Mouse (Mus musculus): ENCODE measurements at regions not wholly inside any gene's neighbourhood (a gene's known extent, or its start where the extent isn't known, plus 50 kb on each side); places are given as distances from the start of the nearest gene placed in this dataset.

DNA sequence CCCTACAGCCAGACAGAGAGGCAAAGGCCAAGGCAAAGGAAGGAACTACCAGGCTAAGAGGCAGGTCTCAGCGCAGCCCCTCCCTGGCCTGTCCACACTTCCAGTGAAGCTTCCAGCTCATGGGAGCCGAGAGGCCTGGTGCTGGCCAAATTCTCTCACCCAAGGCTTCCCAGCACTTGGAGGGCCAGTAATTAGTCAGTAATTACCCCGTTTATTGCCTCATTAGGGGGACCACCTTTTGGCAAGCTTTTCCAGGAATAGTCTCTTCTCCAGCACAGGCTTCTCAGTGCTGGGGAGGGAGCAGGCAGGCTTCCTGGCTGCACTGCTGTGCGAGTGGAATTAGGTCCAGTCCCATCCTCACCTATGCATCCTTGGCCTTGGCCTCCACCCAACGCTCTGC is 252.8 kb upstream of the Nxpe4 start:
- no peak for DNase-seq (ENCODE audit: low read depth, low spot score)
- H3K9me3 ChIP-seq (replicated peaks; ENCODE audit: insufficient read depth, low read length) = no peaks in the 10 kb centered on the region
- no peaks in the 10 kb centered on the region for H3K4me1 ChIP-seq (ENCODE audit: control insufficient read depth in 1 of 2, insufficient read depth in 2 of 2, low read length in 2 of 2)
- H3K36me3 ChIP-seq (ENCODE audit: control insufficient read depth in 1 of 2, insufficient read depth in 2 of 2, low read length in 2 of 2) = no peaks in the 10 kb centered on the region
- H3K27ac ChIP-seq (ENCODE audit: control insufficient read depth, low read depth, low read length) = no peak overlapping the region
- no peaks in the 10 kb centered on the region for H3K27me3 ChIP-seq (ENCODE audit: control insufficient read depth in 1 of 2, insufficient read depth in 2 of 2, low read length in 2 of 2)
- TF ChIP-seq MYB (IDR thresholded peaks at IDR 0.05; ENCODE audit: low read depth, low read length) = no peak
- no peak for TF ChIP-seq ETS1 (IDR thresholded peaks at IDR 0.05; ENCODE audit: low read depth, low read length)
- no peak for TF ChIP-seq POLR2AphosphoS2 (IDR thresholded peaks at IDR 0.05; ENCODE audit: low read length)
- TF ChIP-seq MAFK (IDR thresholded peaks at IDR 0.05; ENCODE audit: borderline replicate concordance, low read depth, low read length) = no peak
- no peak for TF ChIP-seq USF2 (IDR thresholded peaks at IDR 0.05; ENCODE audit: borderline replicate concordance in 1 of 2, insufficient read depth in 1 of 2, low read depth in 1 of 2, low read length in 2 of 2)
- TF ChIP-seq NELFE (IDR thresholded peaks at IDR 0.05; ENCODE audit: low read depth, low read length) = no peak
- TF ChIP-seq MEF2A (IDR thresholded peaks at IDR 0.05; ENCODE audit: extremely low read depth, insufficient replicate concordance, low read depth, low read length, poor library complexity, severe bottlenecking) = no peak
- TF ChIP-seq UBTF (IDR thresholded peaks at IDR 0.05; ENCODE audit: borderline replicate concordance, insufficient read depth, low read depth, low read length) = no peak
- TF ChIP-seq E2F4 (IDR thresholded peaks at IDR 0.05; ENCODE audit: borderline replicate concordance, low read depth, low read length) = no peak
- no peak for TF ChIP-seq SMC3 (IDR thresholded peaks at IDR 0.05; ENCODE audit: low read depth, low read length)
- no peak for TF ChIP-seq EP300 (IDR thresholded peaks at IDR 0.05; ENCODE audit: low read depth in 1 of 2, low read length in 2 of 2)
- TF ChIP-seq ZMIZ1 (IDR thresholded peaks at IDR 0.05; ENCODE audit: low read depth, low read length) = no peak
- no peak for TF ChIP-seq TBP (IDR thresholded peaks at IDR 0.05; ENCODE audit: low read depth, low read length)
- TF ChIP-seq KAT2A (conservative IDR thresholded peaks at IDR 0.05; ENCODE audit: low read depth, low read length) = no peak
- TF ChIP-seq NRF1 (IDR thresholded peaks at IDR 0.05; ENCODE audit: insufficient read depth, low read depth, low read length, poor library complexity, severe bottlenecking) = no peak
- TF ChIP-seq USF1 (IDR thresholded peaks at IDR 0.05; ENCODE audit: low read depth, low read length) = no peak
- no peak for TF ChIP-seq CHD1 (IDR thresholded peaks at IDR 0.05; ENCODE audit: low read depth, low read length)
- no peak for TF ChIP-seq ZKSCAN1 (IDR thresholded peaks at IDR 0.05; ENCODE audit: low read depth, low read length)
- no peak overlapping the region for H3K9ac ChIP-seq (ENCODE audit: control insufficient read depth, low read depth, low read length, poor library complexity, severe bottlenecking)
- no peak overlapping the region for H3K4me3 ChIP-seq (ENCODE audit: control insufficient read depth in 1 of 2, insufficient read depth in 1 of 2, low read depth in 2 of 2, low read length in 2 of 2)
- H3K79me2 ChIP-seq (ENCODE audit: control insufficient read depth, insufficient read depth, low read length, poor library complexity) = no peaks in the 10 kb centered on the region

DNA sequence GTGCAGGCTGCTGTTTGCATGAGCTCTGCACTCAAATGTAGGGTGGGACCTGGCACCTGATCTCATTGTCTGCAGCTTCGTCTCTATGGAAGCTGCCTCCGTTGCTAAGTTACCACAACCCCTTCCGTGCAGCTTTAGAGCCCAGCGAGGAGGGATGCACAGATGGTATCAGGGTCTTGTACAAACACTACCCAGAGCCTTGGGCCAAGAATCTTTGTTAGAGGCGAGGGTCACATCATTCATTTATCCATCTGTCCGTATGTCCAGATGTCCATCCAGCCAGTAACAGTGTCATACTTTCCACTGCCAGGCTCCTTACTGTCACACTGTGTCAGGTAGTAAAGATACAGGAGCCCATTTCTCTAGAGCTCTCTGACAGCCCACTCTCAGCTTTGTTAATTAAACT is 251.3 kb upstream of the Nxpe4 start:
- TF ChIP-seq TCF12 (IDR thresholded peaks at IDR 0.05; ENCODE audit: low read depth, low read length) = no peak
- TF ChIP-seq ZKSCAN1 (IDR thresholded peaks at IDR 0.05; ENCODE audit: low read depth, low read length) = no peak
- no peak for TF ChIP-seq KAT2A (conservative IDR thresholded peaks at IDR 0.05; ENCODE audit: low read depth, low read length)
- no peak for TF ChIP-seq GABPA (IDR thresholded peaks at IDR 0.05; ENCODE audit: low read depth, low read length)
- no peak for TF ChIP-seq POLR2AphosphoS5 (IDR thresholded peaks at IDR 0.05; ENCODE audit: borderline replicate concordance, low read depth, low read length)
- TF ChIP-seq E2F4 (IDR thresholded peaks at IDR 0.05; ENCODE audit: borderline replicate concordance, low read depth, low read length) = no peak
- Histone ChIP-seq H3K9ac (ENCODE audit: control insufficient read depth, low read depth, low read length, poor library complexity, severe bottlenecking) (no peak overlapping the region), H3K27me3 (ENCODE audit: control insufficient read depth in 1 of 2, insufficient read depth in 2 of 2, low read length in 2 of 2) (no peaks in the 10 kb centered on the region), H3K36me3 (ENCODE audit: control insufficient read depth in 1 of 2, insufficient read depth in 2 of 2, low read length in 2 of 2) (no peaks in the 10 kb centered on the region), H3K4me3 (ENCODE audit: control insufficient read depth in 1 of 2, insufficient read depth in 1 of 2, low read depth in 2 of 2, low read length in 2 of 2) (no peak overlapping the region), H3K9me3 (replicated peaks; ENCODE audit: insufficient read depth, low read length) (no peaks in the 10 kb centered on the region), H3K79me2 (ENCODE audit: control insufficient read depth, insufficient read depth, low read length, poor library complexity) (no peaks in the 10 kb centered on the region), H3K27ac (ENCODE audit: control insufficient read depth, low read depth, low read length) (no peak overlapping the region), H3K4me1 (ENCODE audit: control insufficient read depth in 1 of 2, insufficient read depth in 2 of 2, low read length in 2 of 2) (no peaks in the 10 kb centered on the region)
- no peak for DNase-seq (ENCODE audit: low read depth, low spot score)
